Mouse (Mus musculus) midbrain, postnatal 0 days (tissue): ENCODE data around the gene Hist1h4d. TPM values are rescaled to one million over a fixed set of nuclear protein-coding genes. Genes with fewer than 3 reads are reported as not detected.

Experiments
- ATAC-seq: fragments of 200-750 bp; cut with Nextera tagmentation; 2 replicates; pipeline ENCODE4 v1.8.0; 2017; ENCODE audit warnings: moderate number of reproducible peaks, mild to moderate bottlenecking, moderate TSS enrichment, moderate library complexity; ENCODE audit not compliant: low FRiP score
- DNase-seq: peaks from one replicate; pipeline ENCODE4 v3.0.0-alpha.2; 2015; ENCODE audit warnings: low spot score
- H3K27ac ChIP-seq: fragments of 300-500 bp; sonication (generic); 2 replicates; pipeline ENCODE4 v1.5.1; 2014; ENCODE audit warnings: low read depth, mild to moderate bottlenecking, low read length, mixed read lengths
- H3K27me3 ChIP-seq: fragments of 300-500 bp; sonication (generic); 2 replicates; pipeline ENCODE4 v1.6.1; 2014; ENCODE audit warnings: low read length, control low read depth, mixed read lengths; ENCODE audit not compliant: insufficient read depth
- H3K36me3 ChIP-seq: fragments of 300-500 bp; sonication (generic); 2 replicates; pipeline ENCODE4 v1.6.1; 2014; ENCODE audit warnings: low read length, control low read depth, mixed read lengths; ENCODE audit not compliant: insufficient read depth
- H3K4me1 ChIP-seq: fragments of 300-500 bp; sonication (generic); 2 replicates; pipeline ENCODE4 v1.6.1; 2014; ENCODE audit warnings: mild to moderate bottlenecking, control low read depth, antibody characterized with exemption, low read length, mixed read lengths; ENCODE audit not compliant: insufficient read depth
- H3K4me2 ChIP-seq: fragments of 300-500 bp; sonication (generic); 2 replicates; pipeline ENCODE4 v1.6.1; 2014; ENCODE audit warnings: low read depth, mild to moderate bottlenecking, low read length, mixed read lengths; ENCODE audit not compliant: poor library complexity, severe bottlenecking
- H3K4me3 ChIP-seq: fragments of 300-500 bp; sonication (generic); 2 replicates; pipeline ENCODE4 v1.5.1; 2014; ENCODE audit warnings: low read depth, mild to moderate bottlenecking, low read length, moderate library complexity
- H3K9ac ChIP-seq: fragments of 300-500 bp; sonication (generic); replicated peaks from 2 replicates; pipeline ENCODE4 v1.6.1; 2014; ENCODE audit warnings: mild to moderate bottlenecking, low read length, moderate library complexity, mixed read lengths; ENCODE audit not compliant: poor library complexity, severe bottlenecking
- H3K9me3 ChIP-seq: fragments of 300-500 bp; sonication (generic); 2 replicates; pipeline ENCODE4 v1.6.1; 2016; ENCODE audit warnings: low read length, control low read depth
- CTCF ChIP-seq: IDR thresholded peaks from 2 replicates; pipeline ENCODE4 v1.5.1; 2016; ENCODE audit warnings: antibody characterized with exemption, mild to moderate bottlenecking
- WGBS: fragments of 180-500 bp; shearing (Covaris S2); extraction: QIAGEN DNeasy Blood & Tissue Kit; methylation state at CpG from one replicate; pipeline ENCODE4 v1.1.7; 2014; 5-methylcytosine and 5-hydroxymethylcytosine counted together
- polyA plus RNA-seq: library from polyadenylated mRNA; unstranded; fragments of >200 nt; fragmentation: Nextera tagmentation; extraction: Ambion mirVana; gene quantifications from 2 replicates; pipeline ENCODE4 v1.2.1, GENCODE M21; 2015
- total RNA-seq: library from RNA; depleted of rRNA; stranded (reverse); fragments of >200 nt; gene quantifications from 2 replicates; pipeline ENCODE4 v1.2.3, GENCODE M21; 2014

Hist1h4d gene
- total and polyA plus RNA-seq, 2 experiments from 2014 or later, result 18.0 to 1,141 TPM

DNA sequence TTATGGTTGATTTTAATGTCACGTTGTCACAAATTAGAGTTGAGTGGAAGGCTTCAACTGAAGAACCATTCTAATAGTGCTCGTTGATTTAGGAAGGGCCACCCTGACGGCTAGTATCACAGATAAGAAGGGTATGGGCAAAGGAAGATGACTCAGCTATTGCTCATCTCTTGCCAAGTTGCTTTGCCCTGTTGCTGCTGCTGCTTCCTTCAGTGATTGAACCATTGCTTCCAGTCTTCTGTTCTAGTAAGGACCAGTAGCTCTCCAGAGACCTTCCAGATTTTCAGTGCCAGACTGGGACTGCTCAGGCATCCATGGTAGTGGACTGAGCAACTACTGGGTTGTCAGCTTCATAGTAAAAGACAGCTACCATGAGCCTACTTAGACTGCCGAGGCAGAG lies 27.8 kb downstream of the Hist1h4d start:
- no peaks in the 10 kb centered on the region for H3K4me1 ChIP-seq
- no peak overlapping the region for H3K27ac ChIP-seq
- no peak overlapping the region for H3K9ac ChIP-seq
- WGBS, result 91% methylated on average over 4 of the region's 4 CpGs
- no peaks in the 10 kb centered on the region for H3K27me3 ChIP-seq
- H3K4me2 ChIP-seq, result no peak overlapping the region
- DNase-seq, result no peak
- TF ChIP-seq CTCF, result no peak
- no peaks in the 10 kb centered on the region for H3K9me3 ChIP-seq
- no peak overlapping the region for H3K4me3 ChIP-seq
- ATAC-seq, result no peak
- H3K36me3 ChIP-seq, result no peaks in the 10 kb centered on the region

DNA sequence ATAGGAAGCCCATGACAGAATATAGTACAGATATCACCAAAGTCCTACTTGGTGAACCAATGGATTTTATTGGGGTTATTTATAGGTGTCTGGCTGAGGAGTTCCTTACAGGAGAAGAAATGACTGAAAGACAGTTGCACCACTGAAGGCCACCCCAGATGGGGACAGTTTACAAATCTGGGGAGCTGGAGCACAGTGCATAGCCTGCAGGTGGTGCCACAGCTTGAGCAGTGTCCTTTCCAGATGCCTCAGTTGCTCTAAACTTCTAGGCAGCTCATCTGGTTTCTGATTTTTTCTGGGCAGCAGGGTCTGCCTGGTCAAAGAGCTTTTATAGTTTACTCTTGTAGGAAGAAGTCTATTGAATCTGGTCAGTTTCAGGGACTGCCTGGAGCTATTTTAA lies 28.4 kb downstream of the Hist1h4d start:
- Histone ChIP-seq H3K4me2 (no peak overlapping the region), H3K9ac (no peak overlapping the region), H3K36me3 (no peaks in the 10 kb centered on the region), H3K4me1 (no peaks in the 10 kb centered on the region), H3K9me3 (no peaks in the 10 kb centered on the region), H3K4me3 (no peak overlapping the region), H3K27ac (no peak overlapping the region), H3K27me3 (no peaks in the 10 kb centered on the region)
- no peak for TF ChIP-seq CTCF
- DNase-seq (no peak), ATAC-seq (no peak)

DNA sequence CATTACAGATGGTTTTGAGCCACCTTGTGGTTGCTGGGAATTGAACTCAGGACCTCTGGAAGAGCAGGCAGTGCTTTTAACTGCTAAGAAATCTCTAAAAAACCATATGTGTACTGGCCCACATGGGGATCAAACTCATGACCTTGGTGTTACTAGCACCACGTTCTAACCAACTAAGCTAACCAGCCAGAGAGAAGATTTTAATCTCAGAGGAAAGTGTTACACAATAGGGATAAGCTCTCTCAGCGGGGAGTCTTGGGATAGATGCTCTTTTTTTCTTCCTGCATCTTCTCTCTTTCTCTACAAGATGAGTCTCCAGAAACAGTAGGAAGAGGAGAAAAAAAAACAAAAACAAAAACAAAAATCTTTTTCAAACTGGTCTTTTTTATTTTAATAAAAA lies 29.0 kb downstream of the Hist1h4d start:
- no peak for DNase-seq
- no peaks in the 10 kb centered on the region for H3K36me3 ChIP-seq
- no peak for ATAC-seq
- H3K27me3 ChIP-seq, result no peaks in the 10 kb centered on the region
- no peak for TF ChIP-seq CTCF
- no peaks in the 10 kb centered on the region for H3K4me1 ChIP-seq
- WGBS, result 65% methylated on average over 2 of the region's 2 CpGs
- no peak overlapping the region for H3K4me3 ChIP-seq
- H3K9me3 ChIP-seq, result no peaks in the 10 kb centered on the region
- H3K9ac ChIP-seq, result no peak overlapping the region
- no peak overlapping the region for H3K27ac ChIP-seq
- H3K4me2 ChIP-seq, result no peak overlapping the region

DNA sequence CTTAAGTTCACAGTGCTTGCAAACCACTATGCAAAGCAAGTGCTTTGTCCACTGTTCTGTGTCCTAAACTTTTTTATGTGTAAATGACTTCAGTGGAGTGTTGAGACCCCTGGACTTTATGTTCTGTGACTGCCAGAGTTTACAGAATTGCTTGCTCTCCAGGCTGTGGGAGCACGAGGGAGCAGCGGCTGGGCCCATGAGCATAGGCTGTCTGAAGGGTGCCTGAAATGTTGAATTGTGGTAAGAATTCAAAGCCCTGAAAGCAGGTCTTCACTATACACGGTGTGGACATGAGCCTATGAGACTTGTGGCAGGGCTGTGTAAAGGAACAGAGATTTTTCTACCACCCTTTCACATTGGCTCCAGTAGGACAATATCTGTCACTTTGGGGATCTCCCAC lies 30.2 kb downstream of the Hist1h4d start:
- no peaks in the 10 kb centered on the region for H3K27me3 ChIP-seq
- no peak for TF ChIP-seq CTCF
- H3K36me3 ChIP-seq, result no peaks in the 10 kb centered on the region
- H3K4me3 ChIP-seq, result no peak overlapping the region
- no peaks in the 10 kb centered on the region for H3K4me1 ChIP-seq
- no peaks in the 10 kb centered on the region for H3K9me3 ChIP-seq
- H3K9ac ChIP-seq, result no peak overlapping the region
- H3K4me2 ChIP-seq, result no peak overlapping the region
- DNase-seq (no peak), ATAC-seq (no peak)
- WGBS, result 86% methylated on average over 3 of the region's 3 CpGs
- H3K27ac ChIP-seq, result no peak overlapping the region

DNA sequence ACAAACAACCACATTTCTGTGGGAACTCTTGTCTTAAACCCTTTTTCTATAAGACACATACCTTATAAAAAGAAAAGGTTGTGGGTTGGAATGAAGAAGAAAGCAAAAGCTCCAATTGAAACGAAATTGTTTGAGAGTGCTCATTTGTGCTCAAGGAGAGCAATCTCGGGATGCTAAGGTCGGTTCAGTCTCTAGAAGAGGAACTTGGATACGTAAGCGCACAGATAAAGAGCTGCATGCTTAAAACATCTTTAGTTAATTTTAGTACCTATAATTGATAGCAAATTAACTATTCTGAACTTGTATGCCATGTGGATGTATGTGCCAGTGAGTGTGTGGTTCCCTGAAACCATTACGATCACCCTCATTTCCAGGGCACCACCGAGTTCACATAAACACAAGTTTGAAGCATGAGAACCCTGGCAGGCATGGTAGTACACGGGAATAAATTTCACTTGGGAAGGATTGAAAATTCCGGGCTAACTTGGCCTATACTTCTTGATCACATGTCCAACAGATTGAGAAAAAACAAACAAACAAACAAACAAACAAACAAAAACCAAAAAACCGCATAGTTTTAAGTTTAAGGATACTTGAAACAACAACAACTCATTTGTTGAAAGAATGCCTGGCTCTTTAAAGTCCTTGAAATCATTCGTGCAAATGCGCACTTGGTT lies 38.8 kb downstream of the Hist1h4d start:
- WGBS, result 54% methylated on average over 12 of the region's 12 CpGs

DNA sequence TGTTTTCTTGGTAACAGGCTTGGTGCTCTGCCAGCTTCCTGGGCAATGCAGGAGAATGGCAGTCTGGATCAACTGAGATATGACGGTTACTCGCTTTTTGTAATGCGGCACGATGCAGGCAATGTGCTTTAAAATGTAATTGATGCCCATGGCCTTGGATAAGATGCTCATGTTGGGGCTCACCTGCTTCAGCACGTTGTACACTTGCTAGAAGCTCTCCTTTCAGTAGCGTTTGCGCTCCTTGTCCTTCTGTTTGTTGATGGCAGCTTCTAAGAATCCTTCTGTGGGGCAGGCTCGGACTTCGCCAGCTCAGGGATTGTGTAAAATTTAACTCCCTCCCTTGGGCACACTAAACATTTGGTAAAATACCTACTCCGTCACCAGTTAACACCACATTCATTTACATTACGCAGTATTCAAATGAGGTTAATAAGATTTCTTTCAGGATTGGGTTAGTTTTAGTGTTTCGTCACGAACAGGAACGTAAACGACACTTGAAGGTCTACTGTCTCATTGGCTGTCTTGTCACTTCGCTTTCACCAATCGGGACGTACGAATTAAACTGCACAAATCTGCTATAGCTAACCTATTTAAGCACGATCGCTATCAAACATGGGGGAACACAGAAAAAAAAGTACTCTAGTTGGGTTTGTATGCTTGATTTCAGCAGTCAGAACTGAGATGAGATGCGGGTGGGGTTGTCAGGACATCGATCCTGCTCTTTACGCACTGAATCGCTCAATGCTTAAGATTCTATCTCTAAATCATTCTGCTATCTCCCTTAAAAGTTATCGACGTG lies 39.5 kb downstream of the Hist1h4d start, which contains the start of gene Hist1h2be:
TSS of gene Hist1h2be (minus strand) at position 392 of the 799 bp plus-strand sequence.
- no peaks in the 10 kb centered on the region for H3K9me3 ChIP-seq
- peak within 1 kb of the TSS; percentile 81 for H3K4me2 ChIP-seq
- TF ChIP-seq CTCF, result no peak
- no peaks in the 10 kb centered on the region for H3K36me3 ChIP-seq
- H3K4me1 ChIP-seq, result no peaks in the 10 kb centered on the region
- DNase-seq, result peak; percentile 97
- WGBS, result under 1% methylated on average over 27 of the region's 27 CpGs
- H3K27me3 ChIP-seq, result no peaks in the 10 kb centered on the region
- ATAC-seq, result peak; percentile 86
- peak within 1 kb of the TSS; percentile 58 for H3K9ac ChIP-seq
- H3K27ac ChIP-seq, result peak within 1 kb of the TSS; percentile 90
- H3K4me3 ChIP-seq, result peak within 1 kb of the TSS; percentile 52

More for the DNA sequence above, 38.8 kb downstream of the Hist1h4d start:
- Histone ChIP-seq H3K4me2 (peak overlapping the region; percentile 81), H3K9ac (peak overlapping the region; percentile 58; the same call in 1 of the 2 replicates), H3K4me3 (peak overlapping the region; percentile 52), H3K9me3 (no peaks in the 10 kb centered on the region), H3K36me3 (no peaks in the 10 kb centered on the region), H3K27ac (peak overlapping the region; percentile 90), H3K4me1 (no peaks in the 10 kb centered on the region), H3K27me3 (no peaks in the 10 kb centered on the region)
- ATAC-seq (no peak), DNase-seq (no peak)
- TF ChIP-seq CTCF, result no peak
